Mouse (Mus musculus) neural tube, embryonic 14.5 days (tissue): ENCODE measurements around the gene Rcc1l. TPM values are rescaled to one million over a fixed set of nuclear protein-coding genes. Genes with fewer than 3 reads are reported as not detected.

ENCODE experiments used
- ATAC-seq: fragments of 200-750 bp; cut with Nextera tagmentation; 2 replicates; pipeline ENCODE4 v1.8.0; 2017; ENCODE audit warnings: low read depth, mild to moderate bottlenecking, moderate TSS enrichment, moderate library complexity
- H3K27ac ChIP-seq: fragments of 300-500 bp; sonication (generic); 2 replicates; pipeline ENCODE4 v1.5.1; 2014; ENCODE audit warnings: low read depth, mild to moderate bottlenecking, control low read depth, low read length, moderate library complexity, mixed read lengths
- H3K27me3 ChIP-seq: fragments of 300-500 bp; sonication (generic); 2 replicates; pipeline ENCODE4 v1.6.1; 2014; ENCODE audit warnings: low read length; ENCODE audit not compliant: control insufficient read depth, insufficient read depth
- H3K36me3 ChIP-seq: fragments of 300-500 bp; sonication (generic); 2 replicates; pipeline ENCODE4 v1.6.1; 2014; ENCODE audit warnings: low read length, mixed read lengths; ENCODE audit not compliant: control insufficient read depth, insufficient read depth
- H3K4me1 ChIP-seq: fragments of 300-500 bp; sonication (generic); 2 replicates; pipeline ENCODE4 v1.6.1; 2014; ENCODE audit warnings: low read length; ENCODE audit not compliant: control insufficient read depth, insufficient read depth
- H3K4me2 ChIP-seq: fragments of 300-500 bp; sonication (generic); 2 replicates; pipeline ENCODE4 v1.6.1; 2014; ENCODE audit warnings: mild to moderate bottlenecking, low read depth, low read length, control low read depth
- H3K4me3 ChIP-seq: fragments of 300-500 bp; sonication (generic); 2 replicates; pipeline ENCODE4 v1.5.1; 2014; ENCODE audit warnings: low read depth, low read length, control low read depth, mixed read lengths
- H3K9ac ChIP-seq: fragments of 300-500 bp; sonication (generic); replicated peaks from 2 replicates; pipeline ENCODE4 v1.6.1; 2014; ENCODE audit warnings: low read depth, mild to moderate bottlenecking, control low read depth, low read length, mixed read lengths
- H3K9me3 ChIP-seq: fragments of 300-500 bp; sonication (generic); 2 replicates; pipeline ENCODE4 v1.6.1; 2016; ENCODE audit warnings: low read length; ENCODE audit not compliant: control insufficient read depth
- WGBS: fragments of 180-500 bp; shearing (Covaris S2); extraction: QIAGEN DNeasy Blood & Tissue Kit; methylation state at CpG from one replicate; pipeline ENCODE4 v1.1.7; 2014; 5-methylcytosine and 5-hydroxymethylcytosine counted together
- polyA plus RNA-seq: library from polyadenylated mRNA; unstranded; fragments of >200 nt; fragmentation: Nextera tagmentation; extraction: Ambion mirVana; gene quantifications from 2 replicates; pipeline ENCODE4 v1.2.1, GENCODE M21; 2014

Gene Rcc1l
- polyA plus RNA-seq, 1 experiment from 2014 or later: 16.7 TPM

GRCm38 (mm10) chr5:134178536-134178935 lies 2.0 kb upstream of the Rcc1l start:
- no peak overlapping the region for H3K4me2 ChIP-seq
- WGBS: 73% methylated on average over 7 of the region's 7 CpGs
- ATAC-seq: no peak

DNA sequence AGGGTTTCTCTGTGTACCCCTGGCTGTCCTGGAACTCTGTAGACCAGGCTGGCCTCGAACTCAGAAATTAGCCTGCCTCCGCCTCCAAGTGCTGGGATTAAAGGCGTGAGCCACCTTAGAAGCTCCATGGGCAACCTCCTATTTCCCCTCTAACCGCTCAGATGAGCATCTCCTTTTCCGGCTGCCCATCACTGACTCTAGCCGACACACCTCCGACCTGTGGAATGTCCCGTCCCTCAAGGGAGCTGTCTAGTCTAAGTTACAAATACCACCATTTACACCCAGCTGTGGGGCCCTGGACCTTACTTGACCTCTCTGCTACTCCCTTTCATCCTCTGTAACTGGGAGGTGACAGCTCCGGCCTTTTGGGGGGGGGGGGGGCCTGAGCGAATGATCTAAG lies 878 bp downstream of the Rcc1l start:
- ATAC-seq: no peak
- Histone ChIP-seq H3K36me3 (0 out of 2 replicates have a peak, but pooled peaks cover 4% of the 10 kb centered on the region), H3K27me3 (no peaks in the 10 kb centered on the region), H3K4me1 (peaks cover 8% of the 10 kb centered on the region), H3K4me3 (peak overlapping the region; percentile 94), H3K9me3 (no peaks in the 10 kb centered on the region), H3K4me2 (peak overlapping the region; percentile 81), H3K9ac (peak overlapping the region; percentile 69), H3K27ac (no peak overlapping the region)
- WGBS: 11% methylated on average over 10 of the region's 10 CpGs

More at GRCm38 (mm10) chr5:134178536-134178935, 2.0 kb upstream of the Rcc1l start:
- Histone ChIP-seq H3K27ac (no peak overlapping the region), H3K9ac (no peak overlapping the region), H3K4me1 (peaks cover 19% of the 10 kb centered on the region), H3K4me3 (no peak overlapping the region), H3K9me3 (no peaks in the 10 kb centered on the region), H3K27me3 (no peaks in the 10 kb centered on the region), H3K36me3 (no peaks in the 10 kb centered on the region)

DNA sequence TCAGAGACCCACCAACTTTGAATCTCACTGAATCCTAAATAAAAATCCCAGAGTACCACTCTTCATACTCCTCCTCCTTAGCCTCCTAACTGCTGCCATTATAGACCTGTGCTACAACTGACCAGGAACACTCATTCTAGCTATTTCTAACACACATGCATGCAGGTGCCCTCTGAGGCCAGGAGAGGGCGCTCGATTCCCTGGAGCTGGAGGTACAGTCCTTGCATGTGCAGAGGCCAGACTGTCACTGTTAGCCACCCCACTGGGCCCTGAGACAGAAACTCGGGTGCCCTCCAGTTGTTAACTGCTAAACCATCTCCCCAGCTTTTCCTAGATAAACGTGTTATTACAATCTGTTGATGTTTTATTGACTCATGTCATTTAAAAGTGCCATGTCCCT lies 3.4 kb downstream of the Rcc1l start:
- ATAC-seq: no peak
- no peak overlapping the region for H3K4me3 ChIP-seq
- WGBS: 47% methylated on average over 4 of the region's 4 CpGs

DNA sequence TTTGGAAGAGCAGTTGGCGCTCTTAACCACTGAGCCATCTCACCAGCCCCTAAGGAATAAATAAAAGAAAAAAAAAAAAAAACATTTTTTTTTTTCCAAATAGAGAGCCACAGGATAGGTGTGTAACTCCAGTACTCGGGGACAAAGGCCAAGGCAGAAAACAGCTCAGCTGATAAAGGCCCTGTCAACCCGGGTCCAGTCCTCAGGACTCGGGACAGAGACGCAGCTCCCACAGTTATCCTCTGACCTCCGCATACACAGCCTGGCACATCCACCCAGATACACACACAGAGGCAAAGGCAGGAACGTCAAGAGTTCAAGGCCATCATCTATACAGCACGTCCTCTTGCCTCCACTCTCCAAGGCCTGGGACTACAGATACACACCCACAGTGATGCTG lies 6.4 kb downstream of the Rcc1l start:
- H3K9ac ChIP-seq: no peak overlapping the region
- no peak overlapping the region for H3K4me2 ChIP-seq
- 97% methylated on average over 8 of the region's 8 CpGs for WGBS
- no peaks in the 10 kb centered on the region for H3K9me3 ChIP-seq
- no peak overlapping the region for H3K27ac ChIP-seq
- 0 out of 2 replicates have a peak, but pooled peaks cover 4% of the 10 kb centered on the region for H3K36me3 ChIP-seq
- H3K4me1 ChIP-seq: 0 out of 2 replicates have a peak, but pooled peaks cover 2% of the 10 kb centered on the region
- no peak for ATAC-seq
- H3K27me3 ChIP-seq: no peaks in the 10 kb centered on the region
- H3K4me3 ChIP-seq: no peak overlapping the region

More for the DNA sequence above, 3.4 kb downstream of the Rcc1l start:
- Histone ChIP-seq H3K27ac (no peak overlapping the region), H3K36me3 (0 out of 2 replicates have a peak, but pooled peaks cover 4% of the 10 kb centered on the region), H3K9me3 (no peaks in the 10 kb centered on the region), H3K4me1 (peaks cover 8% of the 10 kb centered on the region), H3K4me2 (no peak overlapping the region), H3K9ac (no peak overlapping the region), H3K27me3 (no peaks in the 10 kb centered on the region)

GRCm38 (mm10) chr5:134169231-134169630 lies 7.3 kb downstream of the Rcc1l start:
- ATAC-seq: no peak
- Histone ChIP-seq H3K4me3 (no peak overlapping the region), H3K36me3 (0 out of 2 replicates have a peak, but pooled peaks cover 4% of the 10 kb centered on the region), H3K9ac (no peak overlapping the region), H3K9me3 (no peaks in the 10 kb centered on the region), H3K4me2 (no peak overlapping the region), H3K27me3 (no peaks in the 10 kb centered on the region), H3K4me1 (0 out of 2 replicates have a peak, but pooled peaks cover 4% of the 10 kb centered on the region), H3K27ac (no peak overlapping the region)
- 93% methylated on average over 10 of the region's 10 CpGs for WGBS

GRCm38 (mm10) chr5:134168033-134168432 lies 8.5 kb downstream of the Rcc1l start:
- H3K9ac ChIP-seq: no peak overlapping the region
- H3K9me3 ChIP-seq: no peaks in the 10 kb centered on the region
- H3K27me3 ChIP-seq: no peaks in the 10 kb centered on the region
- H3K36me3 ChIP-seq: peaks cover 11% of the 10 kb centered on the region; the same call in 1 of the 2 replicates
- H3K4me3 ChIP-seq: no peak overlapping the region
- 96% methylated on average over 9 of the region's 9 CpGs for WGBS
- H3K4me2 ChIP-seq: no peak overlapping the region
- H3K27ac ChIP-seq: no peak overlapping the region
- ATAC-seq: no peak
- H3K4me1 ChIP-seq: 0 out of 2 replicates have a peak, but pooled peaks cover 4% of the 10 kb centered on the region

DNA sequence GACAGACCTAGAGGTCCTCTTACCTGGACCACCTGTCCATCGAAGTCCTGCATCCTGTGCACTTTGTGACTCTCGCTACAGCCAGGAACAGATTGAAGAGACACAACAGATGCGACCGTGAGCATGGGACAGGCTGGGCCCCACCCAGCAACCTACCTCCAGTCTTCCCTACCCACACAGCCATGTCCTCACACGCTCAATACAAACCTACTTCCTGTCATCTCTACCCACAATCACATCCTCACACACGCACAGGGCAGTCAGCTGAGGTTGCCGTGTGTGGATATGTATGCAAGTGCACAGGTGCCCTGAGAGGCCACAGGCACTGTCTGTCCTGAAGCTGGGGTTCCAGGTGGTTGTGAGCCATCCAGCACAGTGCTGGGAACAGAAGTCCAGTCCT lies 9.9 kb downstream of the Rcc1l start:
- no peak overlapping the region for H3K4me3 ChIP-seq
- H3K9me3 ChIP-seq: no peaks in the 10 kb centered on the region
- ATAC-seq: no peak
- WGBS: 97% methylated on average over 7 of the region's 7 CpGs
- H3K27me3 ChIP-seq: no peaks in the 10 kb centered on the region
- no peak overlapping the region for H3K9ac ChIP-seq
- H3K4me1 ChIP-seq: 0 out of 2 replicates have a peak, but pooled peaks cover 4% of the 10 kb centered on the region
- no peak overlapping the region for H3K27ac ChIP-seq
- no peak overlapping the region for H3K4me2 ChIP-seq
- peaks cover 11% of the 10 kb centered on the region; the same call in 1 of the 2 replicates for H3K36me3 ChIP-seq

DNA sequence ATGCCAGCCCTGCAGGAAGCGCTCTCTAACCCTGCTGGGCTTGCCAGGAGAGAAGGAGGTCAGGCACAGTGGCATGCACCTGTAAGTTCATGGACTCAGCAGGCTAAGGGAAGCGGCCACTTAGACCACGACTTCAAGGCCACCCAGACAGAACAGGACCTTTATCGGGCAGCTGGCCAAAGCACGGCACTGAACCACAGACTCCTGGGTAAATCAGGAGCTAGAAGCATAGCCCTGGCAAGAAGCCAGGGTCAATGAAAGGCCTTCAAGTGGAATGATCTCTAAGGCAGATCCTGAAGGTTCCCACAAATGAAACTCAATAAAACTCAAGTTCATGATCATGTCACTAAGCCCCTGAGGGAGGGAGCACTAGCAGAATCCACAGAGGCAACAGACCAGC lies 11.9 kb downstream of the Rcc1l start:
- 53% methylated on average over 5 of the region's 5 CpGs for WGBS
- Histone ChIP-seq H3K4me1 (0 out of 2 replicates have a peak, but pooled peaks cover 4% of the 10 kb centered on the region), H3K36me3 (peaks cover 7% of the 10 kb centered on the region; the same call in 1 of the 2 replicates)

DNA sequence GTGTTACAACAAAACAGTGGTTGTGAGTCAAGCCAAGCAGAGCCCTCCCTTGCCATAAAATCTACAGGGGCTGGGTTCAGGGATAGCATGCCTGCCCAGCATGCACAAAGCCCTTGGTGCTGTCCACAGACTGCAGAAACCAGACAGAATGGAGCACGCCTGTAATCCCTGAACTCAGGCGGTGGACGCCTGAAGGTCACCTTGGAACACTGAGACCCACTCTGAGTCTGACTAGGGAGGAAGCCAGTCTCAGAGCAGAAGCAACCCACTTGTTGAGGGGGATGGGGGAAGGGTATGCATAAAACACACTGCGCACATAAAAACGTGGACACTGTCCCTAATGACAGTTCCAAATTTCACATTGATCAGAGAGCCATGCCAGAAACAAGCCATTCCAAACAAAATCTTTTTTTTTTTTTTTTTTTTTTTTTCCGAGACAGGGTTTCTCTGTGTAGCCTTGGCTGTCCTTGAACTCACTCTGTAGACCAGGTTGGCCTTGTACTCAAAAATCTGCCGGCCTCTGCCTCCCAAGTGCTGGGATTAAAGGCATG lies 20.6 kb downstream of the Rcc1l start:
- H3K36me3 ChIP-seq: peaks cover 8% of the 10 kb centered on the region; the same call in 1 of the 2 replicates

More for the DNA sequence above, 11.9 kb downstream of the Rcc1l start:
- Histone ChIP-seq H3K4me3 (no peak overlapping the region), H3K27me3 (no peaks in the 10 kb centered on the region), H3K9ac (no peak overlapping the region), H3K27ac (no peak overlapping the region), H3K9me3 (no peaks in the 10 kb centered on the region), H3K4me2 (no peak overlapping the region)
- ATAC-seq: no peak

More for the DNA sequence above, 20.6 kb downstream of the Rcc1l start:
- Histone ChIP-seq H3K9me3 (no peaks in the 10 kb centered on the region), H3K9ac (no peak overlapping the region), H3K4me1 (no peaks in the 10 kb centered on the region), H3K4me2 (no peak overlapping the region), H3K27ac (no peak overlapping the region), H3K4me3 (no peak overlapping the region), H3K27me3 (no peaks in the 10 kb centered on the region)
- no peak for ATAC-seq
- whole genome bisulfite sequencing: 93% methylated on average over 7 of the region's 7 CpGs
